Mouse (Mus musculus) midbrain, embryonic 15.5 days (tissue): ENCODE measurements around the gene Prkn. TPM values are rescaled to one million over a fixed set of nuclear protein-coding genes. Genes with fewer than 3 reads are reported as not detected.

ENCODE experiments used
- ATAC-seq: fragments of 200-750 bp; cut with Nextera tagmentation; replicated peaks from 2 replicates; pipeline ENCODE4 v1.8.0; 2017; ENCODE audit warnings: moderate TSS enrichment
- H3K27ac ChIP-seq: fragments of 300-500 bp; sonication (generic); 2 replicates; pipeline ENCODE4 v1.5.1; 2015; ENCODE audit warnings: mild to moderate bottlenecking, inconsistent platforms
- H3K27me3 ChIP-seq: fragments of 300-500 bp; sonication (generic); replicated peaks from 2 replicates; pipeline ENCODE4 v1.6.1; 2015; ENCODE audit warnings: inconsistent platforms
- H3K36me3 ChIP-seq: fragments of 300-500 bp; sonication (generic); replicated peaks from 2 replicates; pipeline ENCODE4 v1.6.1; 2015; ENCODE audit warnings: inconsistent platforms
- H3K4me1 ChIP-seq: fragments of 300-500 bp; sonication (generic); 2 replicates; pipeline ENCODE4 v1.6.1; 2015; ENCODE audit warnings: inconsistent platforms
- H3K4me2 ChIP-seq: fragments of 300-500 bp; sonication (generic); 2 replicates; pipeline ENCODE4 v1.6.1; 2015; ENCODE audit warnings: inconsistent platforms, mild to moderate bottlenecking, moderate library complexity
- H3K4me3 ChIP-seq: fragments of 300-500 bp; sonication (generic); 2 replicates; pipeline ENCODE4 v1.5.1; 2015; ENCODE audit warnings: mild to moderate bottlenecking, inconsistent platforms
- H3K9ac ChIP-seq: fragments of 300-500 bp; sonication (generic); 2 replicates; pipeline ENCODE4 v1.6.1; 2015; ENCODE audit warnings: mild to moderate bottlenecking, inconsistent platforms
- H3K9me3 ChIP-seq: fragments of 300-500 bp; sonication (generic); 2 replicates; pipeline ENCODE4 v1.6.1; 2016; ENCODE audit warnings: inconsistent platforms
- WGBS: fragments of 180-500 bp; shearing (Covaris S2); methylation state at CpG from one replicate; pipeline ENCODE4 v1.1.7; 2015; ENCODE audit warnings: mixed read lengths; 5-methylcytosine and 5-hydroxymethylcytosine counted together
- polyA plus RNA-seq: library from polyadenylated mRNA; unstranded; fragments of >200 nt; fragmentation: Nextera tagmentation; extraction: Ambion mirVana; gene quantifications from 2 replicates; pipeline ENCODE4 v1.2.1, GENCODE M21; 2015

The Prkn gene
- polyA plus RNA-seq, 1 experiment from 2014 or later, result 4.8 TPM

GRCm38 (mm10) chr17:11867334-11868095 is 1027.3 kb downstream of the Prkn start:
- H3K4me2 ChIP-seq, result no peak overlapping the region
- no peaks in the 10 kb centered on the region for H3K9me3 ChIP-seq
- WGBS, result 82% methylated on average over 13 of the region's 13 CpGs
- ATAC-seq, result no peak
- H3K27me3 ChIP-seq, result no peaks in the 10 kb centered on the region
- H3K36me3 ChIP-seq, result no peaks in the 10 kb centered on the region
- H3K4me3 ChIP-seq, result no peak overlapping the region
- H3K4me1 ChIP-seq, result no peaks in the 10 kb centered on the region
- no peak overlapping the region for H3K9ac ChIP-seq
- no peak overlapping the region for H3K27ac ChIP-seq

DNA sequence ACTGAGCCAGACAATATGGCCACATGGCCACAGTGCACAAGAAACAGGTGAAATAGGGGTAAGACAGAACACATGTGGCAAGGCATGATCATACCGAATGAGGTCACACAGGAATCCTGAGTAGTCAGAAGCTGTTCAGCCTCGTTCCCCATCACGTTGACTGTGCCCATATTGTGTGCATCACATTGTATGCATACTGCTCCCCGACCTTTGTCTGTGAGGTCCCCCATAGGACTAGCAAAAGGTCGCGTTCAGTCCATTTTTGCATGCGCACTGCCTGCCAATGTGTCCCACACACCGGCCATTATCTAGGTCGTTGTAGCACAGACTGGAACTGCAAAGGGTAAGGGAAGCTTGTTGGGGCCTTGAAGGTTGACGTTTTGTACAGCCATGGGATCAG is 1030.4 kb downstream of the Prkn start:
- WGBS, result 92% methylated on average over 10 of the region's 10 CpGs

DNA sequence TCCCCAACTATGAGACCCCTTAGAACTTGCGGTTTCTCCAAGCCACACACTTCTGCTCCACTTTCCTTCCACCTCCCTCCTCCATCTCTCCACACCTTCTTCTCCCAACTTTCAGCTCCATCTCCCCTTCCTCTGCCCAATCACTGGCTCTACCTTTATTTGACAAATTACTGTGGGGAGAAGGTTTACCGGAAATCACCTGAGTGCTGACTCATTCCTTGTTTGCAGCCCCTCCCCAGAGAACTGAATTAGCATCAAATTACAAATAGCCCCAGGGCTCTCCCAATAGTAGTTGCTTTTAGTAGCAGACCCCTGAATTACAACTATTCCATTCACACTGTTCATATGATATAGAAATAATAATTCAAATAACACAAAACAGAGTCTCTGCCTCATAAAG is 1036.1 kb downstream of the Prkn start:
- Histone ChIP-seq H3K9me3 (no peaks in the 10 kb centered on the region), H3K9ac (no peak overlapping the region), H3K4me2 (no peak overlapping the region), H3K4me1 (no peaks in the 10 kb centered on the region), H3K36me3 (no peaks in the 10 kb centered on the region), H3K27me3 (no peaks in the 10 kb centered on the region), H3K4me3 (no peak overlapping the region), H3K27ac (no peak overlapping the region)
- no peak for ATAC-seq
- WGBS, result 81% methylated on average over 2 of the region's 2 CpGs

More for the DNA sequence above, 1030.4 kb downstream of the Prkn start:
- Histone ChIP-seq H3K27ac (no peak overlapping the region), H3K4me3 (no peak overlapping the region), H3K4me2 (no peak overlapping the region), H3K27me3 (no peaks in the 10 kb centered on the region), H3K36me3 (no peaks in the 10 kb centered on the region), H3K4me1 (no peaks in the 10 kb centered on the region), H3K9me3 (no peaks in the 10 kb centered on the region), H3K9ac (no peak overlapping the region)
- ATAC-seq, result no peak

DNA sequence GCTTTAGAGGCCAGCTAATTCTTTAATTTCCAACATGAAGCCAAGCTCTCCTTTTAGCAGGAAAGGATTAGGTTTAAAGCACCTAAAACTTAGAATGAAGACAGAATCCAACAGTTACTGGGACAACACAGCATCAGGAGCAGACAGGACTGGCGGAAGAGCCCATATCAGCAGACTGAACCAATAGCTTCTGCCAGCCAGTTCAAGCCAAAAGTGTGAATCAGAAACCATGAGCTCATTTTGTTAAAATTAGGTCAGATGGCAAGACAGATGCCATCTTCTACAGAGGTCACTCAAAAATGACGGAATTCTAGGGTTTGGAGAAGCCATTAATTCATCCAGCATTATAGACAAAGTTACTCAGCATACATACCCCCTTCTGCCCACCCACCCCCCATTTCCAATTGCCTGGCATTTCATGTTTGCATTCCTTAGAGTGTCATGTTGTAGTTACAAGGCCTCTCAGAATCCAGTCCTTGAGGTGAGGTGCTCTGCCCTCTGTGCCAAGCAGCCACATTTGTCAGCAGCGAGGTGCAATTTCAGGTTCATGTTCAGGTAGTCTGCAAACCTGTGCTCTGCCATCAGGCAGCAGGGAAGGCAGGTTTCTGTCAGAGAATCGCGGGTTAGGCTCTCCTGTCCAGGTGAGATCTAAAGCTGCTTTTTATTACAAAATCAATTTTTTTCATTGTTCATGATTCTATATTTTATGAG is 1041.1 kb downstream of the Prkn start:
- Histone ChIP-seq H3K27me3 (no peaks in the 10 kb centered on the region), H3K4me3 (no peak overlapping the region), H3K4me1 (no peaks in the 10 kb centered on the region), H3K27ac (no peak overlapping the region), H3K9ac (no peak overlapping the region), H3K36me3 (no peaks in the 10 kb centered on the region), H3K4me2 (no peak overlapping the region), H3K9me3 (no peaks in the 10 kb centered on the region)
- no peak for ATAC-seq
- WGBS, result 81% methylated on average over 5 of the region's 5 CpGs

GRCm38 (mm10) chr17:11885601-11886000 is 1045.4 kb downstream of the Prkn start:
- Histone ChIP-seq H3K4me2 (no peak overlapping the region), H3K36me3 (no peaks in the 10 kb centered on the region), H3K4me3 (no peak overlapping the region), H3K9ac (no peak overlapping the region), H3K9me3 (no peaks in the 10 kb centered on the region), H3K4me1 (no peaks in the 10 kb centered on the region), H3K27me3 (no peaks in the 10 kb centered on the region), H3K27ac (no peak overlapping the region)
- no peak for ATAC-seq
- 93% methylated on average over 6 of the region's 6 CpGs for WGBS

- H3K9me3 ChIP-seq, result no peaks in the 10 kb centered on the region
- 85% methylated on average over 4 of the region's 4 CpGs for WGBS
- H3K9ac ChIP-seq, result no peak overlapping the region
- H3K4me1 ChIP-seq, result no peaks in the 10 kb centered on the region
- ATAC-seq, result no peak
- no peak overlapping the region for H3K4me3 ChIP-seq
- H3K36me3 ChIP-seq, result no peaks in the 10 kb centered on the region
- H3K27ac ChIP-seq, result no peak overlapping the region
- no peaks in the 10 kb centered on the region for H3K27me3 ChIP-seq
- no peak overlapping the region for H3K4me2 ChIP-seq
Observed at GRCm38 (mm10) chr17:11886963-11887362, 1046.8 kb downstream of the Prkn start.

DNA sequence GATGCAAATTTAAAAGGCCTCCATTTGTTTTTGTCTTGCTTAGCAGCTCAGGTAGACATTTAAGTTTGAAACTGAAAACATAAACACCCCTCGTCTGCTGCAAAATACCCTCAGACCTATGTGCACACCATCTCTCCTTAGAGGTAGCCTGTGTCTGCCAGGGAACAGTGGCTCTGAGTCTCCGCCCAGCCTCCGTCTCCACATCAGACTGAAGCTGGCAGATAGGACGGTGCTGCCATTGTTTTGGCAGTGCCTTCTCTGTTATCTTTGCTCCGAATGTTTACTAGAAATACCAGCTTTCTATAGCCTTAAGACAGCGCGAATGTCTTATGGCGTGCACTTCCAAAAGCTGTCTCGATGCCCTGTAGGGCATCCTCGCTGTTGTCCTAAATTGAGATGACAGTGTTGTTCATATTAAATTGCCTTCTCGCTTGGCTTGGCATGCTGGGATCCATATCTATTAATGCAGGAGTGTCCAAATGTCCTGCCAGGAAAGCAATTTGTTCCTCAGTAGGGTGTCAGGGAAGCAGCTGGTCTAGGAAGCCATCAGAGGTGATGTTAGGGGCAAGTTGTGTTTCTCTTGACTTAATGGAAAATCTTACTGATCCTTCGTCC is 1047.5 kb downstream of the Prkn start:
- Histone ChIP-seq H3K4me3 (no peak overlapping the region), H3K27me3 (no peaks in the 10 kb centered on the region), H3K4me2 (no peak overlapping the region), H3K27ac (no peak overlapping the region; the same call in 1 of the 2 replicates), H3K9me3 (no peaks in the 10 kb centered on the region), H3K4me1 (no peaks in the 10 kb centered on the region), H3K9ac (no peak overlapping the region), H3K36me3 (no peaks in the 10 kb centered on the region)
- ATAC-seq, result no peak
- WGBS, result 62% methylated on average over 12 of the region's 12 CpGs

DNA sequence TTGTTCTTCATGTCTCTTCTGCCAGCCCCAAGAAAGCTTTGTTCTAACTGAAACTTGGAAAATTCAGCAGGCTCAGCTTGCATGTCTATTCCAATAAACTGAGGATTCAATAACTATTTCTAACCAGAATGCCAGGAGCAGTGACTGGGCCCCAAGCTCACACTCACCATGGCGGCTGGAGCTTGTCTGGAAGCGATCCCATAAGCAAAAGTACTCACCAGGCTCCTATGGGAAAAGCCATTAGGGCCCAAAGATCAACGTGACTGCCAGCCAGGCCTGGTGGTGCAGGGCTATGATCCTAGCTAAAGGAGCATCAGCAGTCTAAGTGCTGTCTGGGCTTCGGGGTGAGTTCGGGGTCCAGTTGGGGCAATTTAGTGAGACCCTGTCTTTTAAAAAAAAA is 1048.6 kb downstream of the Prkn start:
- Histone ChIP-seq H3K9me3 (no peaks in the 10 kb centered on the region), H3K4me3 (no peak overlapping the region), H3K4me1 (no peaks in the 10 kb centered on the region), H3K9ac (no peak overlapping the region), H3K27ac (no peak overlapping the region), H3K36me3 (no peaks in the 10 kb centered on the region), H3K4me2 (no peak overlapping the region), H3K27me3 (no peaks in the 10 kb centered on the region)
- 81% methylated on average over 5 of the region's 5 CpGs for WGBS
- no peak for ATAC-seq

DNA sequence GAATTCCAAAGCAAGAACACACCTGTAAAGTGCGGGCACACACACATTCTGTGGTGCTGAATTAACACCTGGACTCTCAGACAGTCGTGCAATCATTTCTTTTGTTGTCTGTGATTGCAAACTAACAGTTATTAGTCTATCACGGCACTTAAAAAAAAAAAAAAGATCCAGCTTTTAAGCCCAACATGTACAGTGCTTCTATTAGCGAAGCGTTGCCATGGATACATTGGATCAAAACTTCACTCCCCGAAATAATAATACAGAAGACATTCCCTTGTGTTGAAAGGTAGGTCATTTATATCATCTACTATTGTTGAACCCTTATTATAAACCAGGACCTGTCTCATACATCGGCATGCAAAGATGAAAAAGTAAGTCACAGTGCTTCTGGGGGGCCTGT is 1060.1 kb downstream of the Prkn start:
- Histone ChIP-seq H3K9ac (no peak overlapping the region), H3K9me3 (no peaks in the 10 kb centered on the region), H3K4me2 (no peak overlapping the region), H3K36me3 (no peaks in the 10 kb centered on the region), H3K27ac (peak overlapping the region; percentile 49), H3K4me3 (no peak overlapping the region), H3K27me3 (no peaks in the 10 kb centered on the region), H3K4me1 (peaks cover 5% of the 10 kb centered on the region; the same call in 1 of the 2 replicates)
- 66% methylated on average over 7 of the region's 7 CpGs for WGBS
- peak; percentile 45; the same call in 1 of the 2 replicates for ATAC-seq

GRCm38 (mm10) chr17:11901731-11902130 is 1061.5 kb downstream of the Prkn start:
- WGBS, result 81% methylated on average over 3 of the region's 3 CpGs
- Histone ChIP-seq H3K27me3 (no peaks in the 10 kb centered on the region), H3K36me3 (no peaks in the 10 kb centered on the region), H3K4me3 (no peak overlapping the region), H3K9ac (no peak overlapping the region), H3K4me1 (peaks cover 5% of the 10 kb centered on the region; the same call in 1 of the 2 replicates), H3K4me2 (no peak overlapping the region), H3K27ac (no peak overlapping the region), H3K9me3 (no peaks in the 10 kb centered on the region)
- ATAC-seq, result no peak

- Histone ChIP-seq H3K4me3 (no peak overlapping the region), H3K4me2 (no peak overlapping the region), H3K9ac (no peak overlapping the region), H3K36me3 (no peaks in the 10 kb centered on the region), H3K9me3 (no peaks in the 10 kb centered on the region), H3K4me1 (peaks cover 5% of the 10 kb centered on the region; the same call in 1 of the 2 replicates), H3K27me3 (no peaks in the 10 kb centered on the region), H3K27ac (no peak overlapping the region)
- ATAC-seq, result no peak
- WGBS, result 43% methylated on average over 6 of the region's 6 CpGs
Observed at GRCm38 (mm10) chr17:11903001-11903400, 1062.8 kb downstream of the Prkn start.

GRCm38 (mm10) chr17:11910668-11911398 is 1070.6 kb downstream of the Prkn start:
- Histone ChIP-seq H3K27me3 (no peaks in the 10 kb centered on the region), H3K4me2 (no peak overlapping the region), H3K4me3 (no peak overlapping the region), H3K9me3 (no peaks in the 10 kb centered on the region), H3K36me3 (no peaks in the 10 kb centered on the region), H3K27ac (no peak overlapping the region), H3K9ac (no peak overlapping the region), H3K4me1 (peaks cover 13% of the 10 kb centered on the region)
- ATAC-seq, result no peak
- WGBS, result 71% methylated on average over 8 of the region's 8 CpGs
